Mouse (Mus musculus) urinary bladder, postnatal 10 days (tissue): ENCODE measurements around the gene Zfp870.

Experiments used
- DNase-seq: peaks from one replicate; pipeline ENCODE4 v3.0.0; 2022; ENCODE audit warnings: low spot score

The Zfp870 gene

DNA sequence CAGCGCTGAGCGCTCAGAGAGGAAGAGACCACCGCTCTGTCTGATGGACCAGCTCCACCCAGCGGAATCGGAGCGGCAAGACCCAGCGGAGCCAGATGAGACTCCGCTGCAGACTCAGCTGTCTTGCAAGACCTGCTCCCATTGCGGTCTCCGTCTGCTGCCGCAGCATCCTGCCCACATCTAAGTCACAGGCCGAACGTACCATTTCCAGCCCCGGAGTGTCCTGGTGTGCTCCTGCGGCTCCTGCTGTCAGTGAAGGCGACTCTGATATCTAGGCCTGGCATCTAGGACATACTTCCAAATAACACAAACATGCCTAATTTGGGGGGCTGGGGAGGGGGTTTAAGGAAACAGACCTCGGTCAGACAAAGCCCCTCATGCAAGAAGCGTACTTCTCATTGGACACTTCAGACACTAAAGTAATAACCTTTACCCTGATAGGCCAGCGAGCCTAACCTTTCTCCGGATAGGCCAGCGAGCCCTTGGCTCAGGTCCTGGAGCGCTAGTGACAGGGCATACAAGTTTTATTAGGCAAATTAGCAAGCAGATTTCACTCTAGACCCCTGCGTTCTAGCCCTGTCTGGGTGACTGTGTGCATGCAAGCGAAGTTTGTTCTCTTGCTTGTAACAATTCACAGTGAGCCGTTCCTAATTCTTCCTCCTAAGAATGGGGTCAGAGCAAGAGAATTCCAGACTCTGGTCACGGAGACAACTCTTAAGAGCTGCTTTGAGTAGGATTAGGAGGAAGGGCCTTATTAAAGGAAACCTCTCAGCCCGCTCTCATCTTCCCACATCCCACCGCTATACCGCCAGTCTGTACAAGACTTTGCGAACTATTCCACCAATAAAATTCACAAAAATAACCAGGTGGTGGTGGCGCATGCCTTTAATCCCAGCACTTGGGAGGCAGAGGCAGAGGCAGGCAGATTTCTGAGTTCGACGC is at the start of gene Zfp870:
Gene Zfp870, minus strand, starts transcription at position 404 of the 942 bp plus-strand sequence.
- peak; percentile 25 for DNase-seq

GRCm38 (mm10) chr17:32939831-32940230 is 48.4 kb upstream of the Zfp870 start:
- DNase-seq, result no peak

GRCm38 (mm10) chr17:32927803-32928202 is 36.4 kb upstream of the Zfp870 start:
- no peak for DNase-seq

DNA sequence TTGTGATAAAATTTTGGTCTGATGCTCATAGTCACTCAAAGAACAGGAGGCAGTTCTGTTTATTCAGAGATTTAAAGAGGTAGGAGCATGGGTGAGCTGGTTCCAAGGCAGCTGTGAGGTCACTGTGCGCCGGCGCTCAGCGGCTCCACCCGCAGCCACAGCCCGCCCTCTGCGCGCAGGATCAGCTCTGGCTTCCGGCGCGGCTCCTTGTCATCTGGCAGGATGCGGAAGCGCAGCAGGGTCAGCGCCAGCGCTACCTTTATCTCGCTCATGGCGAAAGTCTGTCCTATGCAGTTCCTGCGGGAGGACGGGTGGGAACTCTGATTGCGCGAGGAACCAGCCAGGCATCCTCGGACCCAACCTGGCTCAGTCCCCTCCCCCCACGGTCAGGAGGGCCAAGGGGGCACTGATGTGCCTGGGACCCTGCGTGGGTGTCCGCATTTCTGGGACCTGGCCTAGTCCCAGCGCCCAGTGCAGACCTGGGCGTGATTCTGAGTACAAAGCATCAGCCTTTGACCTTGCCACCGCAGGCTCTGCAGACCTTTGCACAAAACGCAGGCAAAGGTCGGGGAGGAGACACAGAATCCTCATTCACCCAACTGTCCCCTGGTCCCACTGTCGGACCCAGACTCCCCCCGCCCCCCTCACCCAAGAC is 33.3 kb upstream of the Zfp870 start:
- no peak for DNase-seq

GRCm38 (mm10) chr17:32923681-32924080 is 32.2 kb upstream of the Zfp870 start:
- no peak for DNase-seq

GRCm38 (mm10) chr17:32919123-32919522 is 27.7 kb upstream of the Zfp870 start:
- DNase-seq, result no peak

GRCm38 (mm10) chr17:32917131-32917530 is 25.7 kb upstream of the Zfp870 start, which contains the start of gene Cyp4f14:
TSS of gene Cyp4f14 (minus strand) at chr17:32917342.
- no peak for DNase-seq

DNA sequence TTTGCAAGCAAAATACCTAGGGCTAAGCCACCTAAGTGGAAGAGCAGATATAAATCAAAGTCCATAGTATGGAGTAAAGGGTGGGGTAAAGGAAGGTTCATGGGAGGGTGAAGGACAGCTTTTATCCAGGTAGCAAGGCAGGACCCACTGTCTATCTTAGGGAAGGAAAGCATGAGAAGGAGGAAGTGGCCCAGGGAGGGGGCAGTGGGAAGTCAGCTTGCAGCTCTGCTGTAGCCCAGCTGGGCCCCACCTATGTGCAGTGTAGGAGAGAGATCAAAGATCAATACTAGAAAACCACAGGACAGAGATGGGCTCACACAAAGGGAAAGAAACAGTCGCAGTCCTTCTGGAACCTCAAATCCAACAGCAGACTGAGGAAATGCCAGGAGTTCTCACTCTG is 24.6 kb upstream of the Zfp870 start:
- DNase-seq, result no peak

DNA sequence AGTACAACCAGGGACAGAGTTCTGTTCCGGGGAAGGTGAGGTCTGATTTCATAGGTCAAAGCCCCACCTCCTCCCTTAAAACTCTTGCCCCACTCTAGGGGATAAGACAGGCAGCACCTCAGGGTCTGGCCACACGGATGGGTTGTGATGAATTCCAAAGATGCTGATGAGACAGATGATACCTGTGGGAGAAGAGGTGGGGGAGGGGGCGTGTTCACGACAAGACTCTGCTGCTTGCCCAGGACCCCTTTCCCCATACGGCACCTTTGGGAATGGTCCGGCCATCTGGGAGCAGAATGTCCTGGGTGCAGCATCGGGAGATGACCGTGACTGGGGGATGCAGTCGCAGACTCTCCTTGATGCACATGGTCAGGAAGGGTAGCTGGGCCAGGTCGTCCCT is 14.7 kb upstream of the Zfp870 start:
- DNase-seq, result no peak

GRCm38 (mm10) chr17:32905239-32905638 is 13.8 kb upstream of the Zfp870 start:
- DNase-seq, result no peak

GRCm38 (mm10) chr17:32904414-32904813 is 13.0 kb upstream of the Zfp870 start:
- DNase-seq, result no peak

DNA sequence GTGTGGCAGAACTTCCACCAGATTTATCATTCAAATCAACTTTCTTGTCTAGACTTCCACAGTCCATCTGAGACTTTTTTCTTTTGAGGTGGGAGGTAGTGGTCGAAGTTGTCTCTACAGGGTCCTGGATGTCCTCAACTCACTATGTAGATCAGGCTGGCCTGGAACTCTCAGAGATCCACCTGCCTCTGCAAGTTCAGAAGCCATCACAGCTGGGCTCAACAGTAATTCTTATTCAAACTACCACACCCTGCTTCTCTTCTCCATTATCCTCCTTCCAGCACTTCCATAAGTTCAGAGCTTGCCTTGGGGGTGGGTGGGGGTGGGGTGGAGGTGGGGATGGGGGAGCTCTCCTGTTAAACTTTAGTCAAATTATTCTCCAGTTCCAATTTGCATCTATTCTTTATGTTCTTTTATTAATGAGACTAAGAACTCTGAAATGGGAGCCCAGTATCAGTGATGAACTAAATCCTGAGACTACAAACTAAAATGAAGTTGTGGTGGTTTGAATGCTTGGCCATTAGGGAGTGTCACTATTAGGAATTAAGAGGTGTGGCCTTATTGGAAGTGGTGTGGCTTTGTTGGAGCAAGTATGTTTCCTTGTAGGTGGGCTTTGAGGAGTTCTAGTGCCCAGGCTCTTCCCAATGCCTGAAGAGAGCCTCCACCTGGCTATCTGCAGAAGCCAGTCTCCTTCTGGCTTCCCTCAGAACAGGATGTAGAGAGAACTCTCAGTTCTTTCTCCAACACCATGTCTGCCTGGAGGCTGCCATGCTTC is 10.5 kb upstream of the Zfp870 start:
- no peak for DNase-seq

DNA sequence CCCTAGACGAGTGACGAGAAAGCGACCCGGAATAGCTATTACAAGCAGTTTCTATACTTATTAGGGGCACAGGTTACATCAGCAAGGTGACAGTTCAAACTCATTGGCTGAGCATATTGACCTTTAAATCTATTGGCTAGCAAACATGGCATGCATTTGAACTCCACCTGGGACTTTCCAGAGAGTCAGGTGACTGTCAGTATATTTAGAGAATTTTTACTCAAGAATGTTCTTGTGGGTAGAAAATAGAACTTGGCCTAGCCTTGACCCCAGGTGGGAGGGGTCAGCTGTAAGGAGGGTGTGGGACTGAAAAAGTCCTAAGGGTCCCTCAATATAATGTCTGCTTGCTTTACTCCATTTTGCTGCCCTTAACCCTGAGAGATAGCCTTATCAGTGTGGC is 4.0 kb upstream of the Zfp870 start:
- DNase-seq, result no peak

DNA sequence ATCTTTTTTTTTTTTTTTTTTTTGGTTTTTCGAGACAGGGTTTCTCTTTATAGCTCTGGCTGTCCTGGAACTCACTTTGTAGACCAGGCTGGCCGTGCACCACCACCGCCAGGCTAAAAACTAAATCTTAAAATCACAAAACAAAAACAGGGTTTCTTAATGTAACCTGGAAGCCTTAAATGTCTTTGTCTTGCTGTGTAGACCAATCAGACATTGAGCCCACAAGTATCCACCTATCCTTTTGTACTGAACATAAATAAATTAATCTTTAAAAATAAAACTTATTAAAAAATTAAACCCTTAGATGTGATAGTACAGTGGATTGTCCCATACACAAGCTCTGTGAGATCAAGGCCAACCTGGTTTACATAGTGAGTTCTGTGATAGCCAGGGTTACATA is 2.5 kb upstream of the Zfp870 start:
- no peak for DNase-seq

DNA sequence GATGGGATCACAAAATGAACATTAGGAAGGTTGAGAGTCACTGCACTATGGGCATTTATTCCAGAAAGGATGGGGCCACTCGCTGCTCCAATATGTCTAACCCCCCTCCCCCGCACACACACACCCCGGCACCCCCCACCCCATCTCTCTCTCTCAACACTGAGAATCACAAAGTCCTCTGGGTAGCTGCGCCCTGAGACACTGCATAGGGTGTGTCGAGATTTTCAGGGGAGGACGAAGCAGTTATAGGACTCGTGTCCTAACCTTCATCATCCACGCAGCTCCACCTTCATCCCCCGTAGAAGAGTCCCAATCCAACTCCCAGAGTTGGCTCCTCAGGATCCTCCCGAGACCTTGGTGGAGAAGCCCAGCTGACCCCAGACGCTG is 597 bp downstream of the Zfp870 start:
- DNase-seq, result no peak

DNA sequence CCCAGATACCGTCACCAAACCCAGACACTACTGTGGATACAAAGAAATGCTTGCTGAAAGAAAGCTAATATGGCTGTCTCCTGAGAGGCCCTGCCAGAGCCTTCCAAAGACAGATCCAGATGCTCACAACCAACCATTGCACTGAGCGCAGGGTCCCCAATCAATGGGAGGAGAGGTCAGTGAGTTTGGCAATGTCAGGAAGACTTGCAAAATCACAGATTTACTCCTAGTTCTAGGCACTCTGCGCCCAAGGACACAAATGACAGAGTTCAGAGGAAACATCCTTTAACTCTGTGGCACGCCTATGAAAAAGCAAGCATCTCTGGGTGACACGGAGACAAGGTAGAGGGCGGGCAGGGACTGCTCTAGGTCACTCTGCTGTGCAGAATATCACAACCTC is 1.8 kb downstream of the Zfp870 start:
- no peak for DNase-seq

DNA sequence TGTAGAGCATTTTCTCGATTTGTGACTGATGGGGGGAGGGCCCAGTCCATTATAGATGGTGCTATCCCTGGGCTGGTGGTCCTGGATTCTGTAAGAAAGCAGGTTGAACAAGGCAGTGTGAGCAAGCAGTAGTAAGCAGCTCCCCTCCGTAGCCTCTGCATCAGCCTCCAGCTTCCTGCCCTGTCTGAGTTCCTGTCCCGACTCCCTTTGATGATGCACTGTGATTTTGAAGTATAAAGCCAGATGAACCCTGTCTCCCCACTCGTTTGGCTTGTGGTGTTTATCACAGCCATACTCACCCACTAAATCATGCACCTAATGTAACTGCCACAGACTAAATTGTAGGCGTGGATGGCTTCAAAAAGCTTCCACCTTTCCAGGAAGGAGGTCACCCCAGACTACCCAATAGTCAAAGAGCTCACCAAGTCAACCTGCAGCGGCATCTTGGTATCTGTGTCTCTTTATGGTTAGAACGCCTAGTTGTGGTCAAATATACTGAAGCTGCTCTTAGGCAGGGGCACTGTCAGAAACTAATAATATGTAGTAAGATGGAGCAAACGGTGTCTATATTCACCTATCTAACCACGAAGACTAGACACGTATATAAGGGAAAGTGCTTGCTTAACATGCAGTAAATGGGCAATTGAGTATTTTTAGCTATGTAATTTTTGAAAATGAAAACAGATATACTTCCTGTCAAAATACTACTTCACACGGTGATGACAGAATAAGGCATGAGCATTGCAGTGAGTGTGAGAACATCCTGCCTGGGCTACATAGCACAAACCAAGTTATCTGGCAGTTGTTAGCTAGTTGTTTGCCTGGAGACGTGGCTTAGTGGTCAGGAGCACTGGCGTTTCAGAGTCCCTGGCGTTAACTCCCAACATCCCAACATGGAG is 10.9 kb downstream of the Zfp870 start:
- DNase-seq, result no peak

GRCm38 (mm10) chr17:32878773-32879172 is 12.7 kb downstream of the Zfp870 start:
- no peak for DNase-seq

DNA sequence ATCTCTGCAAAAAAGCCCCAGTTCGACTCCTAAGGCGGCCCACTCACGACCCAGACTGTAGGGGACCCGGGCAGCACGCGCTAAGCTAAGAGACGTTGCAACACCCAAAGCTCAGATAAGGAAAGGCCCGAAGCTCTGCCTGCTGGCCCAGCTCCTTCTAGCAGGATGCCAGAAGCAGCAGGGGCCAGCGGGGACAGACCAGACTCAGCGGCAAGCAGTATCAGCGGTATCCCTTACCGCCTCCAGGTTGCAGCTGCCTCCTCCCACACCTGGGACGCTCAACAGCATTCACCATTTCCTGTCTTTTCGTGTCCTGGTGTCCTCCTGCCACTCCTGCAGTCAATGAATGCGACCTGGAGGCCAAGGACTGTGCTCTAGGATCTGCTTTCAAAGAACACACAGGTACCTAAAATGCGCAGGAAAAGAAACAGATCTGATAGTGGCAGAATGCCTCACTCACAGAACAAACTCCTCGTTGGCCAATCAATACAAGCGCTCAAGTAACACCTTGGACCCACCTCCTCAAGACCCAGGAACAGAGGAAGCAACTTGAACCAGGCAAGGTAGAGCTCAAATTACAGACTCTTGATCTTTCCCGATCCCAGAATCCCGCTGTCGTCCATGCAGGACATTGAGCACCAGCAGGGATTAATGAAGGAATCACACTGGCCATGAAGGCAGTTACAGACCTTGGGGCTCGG is 13.8 kb downstream of the Zfp870 start:
- no peak for DNase-seq

- DNase-seq, result no peak
Observed at GRCm38 (mm10) chr17:32872696-32873095, 18.7 kb downstream of the Zfp870 start.

GRCm38 (mm10) chr17:32872091-32872490 is 19.4 kb downstream of the Zfp870 start:
- DNase-seq, result no peak
